Mouse (Mus musculus) olfactory bulb, adult 2 months (tissue): Measurements from ENCODE around the gene Zfp507.

Source experiments
- CTCF ChIP-seq: fragments of 200-500 bp; IDR thresholded peaks from 2 replicates; pipeline ENCODE4 v1.5.1; 2012; ENCODE audit warnings: low read depth, mild to moderate bottlenecking, low read length, moderate library complexity; ENCODE audit not compliant: insufficient read depth
- POLR2A ChIP-seq: fragments of 200-500 bp; IDR thresholded peaks from 2 replicates; pipeline ENCODE4 v1.6.1; 2012; ENCODE audit warnings: mild to moderate bottlenecking, low read depth, low read length, moderate library complexity; ENCODE audit not compliant: insufficient read depth

GRCm38 (mm10) chr7:35759602-35760001 lies 43.2 kb downstream of the Zfp507 start:
- TF ChIP-seq CTCF (no peak), POLR2A (no peak)
